Mouse (Mus musculus) heart, postnatal 10 days (tissue): Measurements from ENCODE around the gene Nhlh1. TPM values are rescaled to one million over a fixed set of nuclear protein-coding genes. Genes with fewer than 3 reads are reported as not detected.

Experiments
- DNase-seq, 2 experiments: peaks; one replicate each; pipeline ENCODE4 v3.0.0; 2021
- intact Hi-C: fragments of 180-260 bp; cut with DNase I; formaldehyde crosslinking; loops from one replicate; pipeline ENCODE4 v1.15.1; 2025
- total RNA-seq, 2 experiments: library from RNA; stranded (reverse); gene quantifications; 2 replicates each; pipeline ENCODE4 v1.2.3; 2021

The Nhlh1 gene
- total RNA-seq = not detected

DNA sequence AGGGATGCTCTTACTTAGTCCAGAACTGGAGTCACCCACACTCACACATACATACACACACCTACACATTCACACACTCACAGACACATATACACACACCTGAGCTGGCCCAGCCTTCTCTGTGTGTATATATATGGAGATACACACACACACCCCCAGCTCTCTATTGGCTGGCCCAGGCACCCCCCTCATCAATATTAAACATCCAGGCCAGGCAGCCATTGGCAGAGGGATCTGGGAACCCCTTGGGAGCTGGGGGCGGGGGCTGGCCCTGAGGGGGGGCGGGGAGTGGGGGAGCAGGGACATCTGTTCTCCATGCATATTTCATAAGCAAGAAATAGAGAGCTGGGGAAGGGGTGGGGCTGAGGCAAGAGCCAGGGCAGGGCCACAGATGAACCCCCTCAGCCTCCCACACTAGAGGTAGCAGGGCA lies at the start of gene Nhlh1:
Gene Nhlh1 (minus strand): TSS at position 83 of the 431 bp plus-strand sequence.
- intact Hi-C loops = no loop called here
- DNase-seq = no peak

DNA sequence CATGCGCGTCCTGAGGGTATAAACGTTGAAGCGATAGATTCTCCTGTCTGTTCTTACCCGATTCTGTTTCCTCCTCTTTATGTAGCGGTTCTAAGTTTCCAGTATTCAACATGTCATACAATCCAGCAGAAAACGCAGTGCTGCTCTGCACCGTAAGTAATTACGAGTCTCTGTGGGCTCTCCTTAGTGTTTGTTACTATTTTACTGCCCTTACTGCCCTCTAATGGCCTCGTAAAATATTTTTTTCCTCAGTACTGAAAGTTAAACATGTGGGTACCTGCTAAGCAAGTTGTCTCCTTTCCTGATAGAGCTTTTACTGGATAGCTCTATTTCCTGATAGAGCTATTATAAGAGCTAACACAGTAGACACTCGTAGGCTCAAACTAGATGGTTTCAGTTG lies 47.7 kb upstream of the Nhlh1 start:
- intact Hi-C loops = no loop called here
- no peak for DNase-seq

GRCm38 (mm10) chr1:172103619-172104018 lies 46.2 kb upstream of the Nhlh1 start:
- intact Hi-C loops = no loop called here
- no peak for DNase-seq

GRCm38 (mm10) chr1:172099325-172100033 lies 42.1 kb upstream of the Nhlh1 start:
- DNase-seq = no peak
- intact Hi-C loops = loop anchor here (5.0 to 10.0 kb wide), 2 partner anchors 52 to 285 kb away; no protein-coding TSS in a partner anchor

DNA sequence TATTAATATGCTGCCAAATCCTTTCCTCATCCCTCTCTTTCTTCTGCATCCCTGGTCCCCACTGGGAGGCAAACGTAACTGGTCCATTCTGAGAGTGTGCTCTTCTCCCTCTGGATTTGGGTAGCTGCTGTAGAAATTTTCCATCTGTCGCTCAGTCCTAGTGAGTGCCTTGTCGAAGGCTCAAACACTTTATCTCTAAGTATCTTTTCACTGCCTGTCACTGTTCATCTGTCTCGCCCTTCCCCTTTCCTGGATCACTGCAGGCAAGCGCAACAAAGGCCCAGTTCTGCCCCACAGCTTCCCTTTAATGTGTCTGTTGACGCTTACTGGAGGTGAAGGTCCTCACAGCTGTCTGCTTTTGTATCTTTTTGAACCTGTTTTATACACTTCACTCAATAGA lies 37.8 kb upstream of the Nhlh1 start:
- intact Hi-C loops = loop anchor here (5.0 to 10.0 kb wide), 2 partner anchors 48 to 280 kb away; no protein-coding TSS in a partner anchor
- no peak for DNase-seq

GRCm38 (mm10) chr1:172094295-172094694 lies 36.9 kb upstream of the Nhlh1 start:
- intact Hi-C loops = loop anchor here (10.0 kb wide), 1 partner anchor 279 kb away; no protein-coding TSS in a partner anchor
- DNase-seq = no peak

DNA sequence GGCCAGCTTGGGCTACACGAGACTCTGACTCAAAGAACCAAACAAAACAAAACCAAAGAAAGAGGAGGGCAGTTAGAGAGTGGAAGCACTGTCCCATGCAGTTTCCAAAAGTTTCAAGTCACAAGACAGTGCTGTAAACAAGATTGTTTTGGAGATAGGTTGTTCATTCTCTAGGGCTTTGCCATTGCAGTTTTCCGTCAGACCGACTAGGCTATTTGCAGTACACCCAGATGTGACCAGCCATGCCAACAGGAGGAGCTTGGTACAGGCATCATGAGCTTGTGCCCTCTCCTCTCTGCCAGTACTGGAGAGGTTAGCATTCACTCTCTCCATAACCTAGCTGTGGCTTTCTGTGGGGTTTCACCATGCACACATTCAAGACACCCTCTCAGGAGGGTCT lies 36.1 kb upstream of the Nhlh1 start:
- intact Hi-C loops = loop anchor here (10.0 kb wide), 1 partner anchor 279 kb away; no protein-coding TSS in a partner anchor
- DNase-seq = peak; percentile 31

DNA sequence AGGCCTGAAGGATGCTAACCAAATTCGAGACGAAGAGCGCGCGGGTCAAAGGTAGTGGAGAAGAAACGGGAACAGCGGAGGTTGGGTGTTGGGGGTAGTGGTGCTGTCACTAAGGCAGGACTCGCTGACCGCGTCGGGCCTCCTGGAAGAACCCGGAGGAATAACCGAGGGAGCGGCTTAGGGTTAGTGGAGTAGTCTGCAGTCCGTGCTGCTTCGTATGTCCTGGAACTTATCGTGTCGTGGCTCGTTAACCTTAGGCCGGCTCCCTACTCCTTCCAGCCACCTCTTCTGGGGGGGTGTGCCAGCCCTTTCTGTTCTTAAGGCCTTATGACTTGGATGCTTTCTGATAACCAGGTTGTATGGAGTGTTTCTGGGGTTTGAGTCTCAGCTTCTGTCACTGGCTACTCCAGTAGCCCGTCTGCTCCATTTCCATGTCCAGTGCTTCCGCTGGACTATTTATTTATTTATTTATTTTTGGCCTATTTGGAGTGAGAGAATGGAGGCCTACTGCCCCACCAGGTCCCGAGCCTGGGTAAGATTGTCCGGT lies 25.6 kb upstream of the Nhlh1 start:
- intact Hi-C loops = no loop called here
- no peak for DNase-seq

DNA sequence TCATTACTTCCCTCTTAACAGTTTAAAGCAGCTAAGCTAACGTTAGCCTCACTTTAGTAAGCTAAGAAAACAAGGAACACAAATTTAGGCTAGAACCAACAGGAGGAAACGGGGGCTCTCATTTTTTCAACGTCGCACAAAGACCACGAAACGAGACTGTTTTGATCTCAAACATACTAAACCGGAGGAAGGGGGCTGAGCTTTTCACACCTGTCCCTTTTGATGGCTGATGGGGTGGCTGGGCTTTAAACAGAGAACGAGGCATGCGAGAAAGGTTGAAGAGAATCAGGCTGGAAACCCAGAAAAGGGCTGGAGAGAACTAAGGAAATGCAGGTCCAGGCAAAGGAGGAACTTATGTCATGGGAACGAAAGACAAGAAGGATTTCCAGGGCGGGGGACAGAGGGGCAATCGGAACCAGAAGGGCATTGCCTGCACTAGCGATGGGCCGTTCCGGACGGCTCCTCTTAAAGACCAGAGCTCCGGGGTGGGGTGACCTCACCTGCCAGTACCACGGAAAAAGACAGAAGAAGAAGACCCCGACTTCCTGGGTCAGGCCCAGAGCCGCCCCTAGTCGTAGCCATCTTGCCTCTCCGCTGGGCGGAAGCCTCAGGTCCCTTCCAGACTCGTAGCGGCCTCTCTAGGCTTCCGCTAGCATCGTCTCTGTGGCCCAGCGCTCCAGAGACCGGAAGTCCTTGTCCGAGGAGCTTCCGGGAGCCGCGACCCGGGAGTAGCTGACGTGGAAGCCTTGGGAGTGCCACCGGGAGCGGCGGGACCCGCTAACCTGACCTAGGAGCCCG lies 24.9 kb upstream of the Nhlh1 start, which contains the start of the genes Copa and Ncstn:
Gene Copa (plus strand): TSS at position 429 of the 798 bp plus-strand sequence.
Gene Ncstn (minus strand): TSS at position 695 of the 798 bp plus-strand sequence.
- intact Hi-C loops = no loop called here
- peak; percentile 96 for DNase-seq

- DNase-seq = no peak
- intact Hi-C loops = no loop called here
Measured at GRCm38 (mm10) chr1:172077981-172078380, 20.6 kb upstream of the Nhlh1 start.

- no peak for DNase-seq
- intact Hi-C loops = no loop called here
Measured at GRCm38 (mm10) chr1:172072604-172073003, 15.2 kb upstream of the Nhlh1 start.

DNA sequence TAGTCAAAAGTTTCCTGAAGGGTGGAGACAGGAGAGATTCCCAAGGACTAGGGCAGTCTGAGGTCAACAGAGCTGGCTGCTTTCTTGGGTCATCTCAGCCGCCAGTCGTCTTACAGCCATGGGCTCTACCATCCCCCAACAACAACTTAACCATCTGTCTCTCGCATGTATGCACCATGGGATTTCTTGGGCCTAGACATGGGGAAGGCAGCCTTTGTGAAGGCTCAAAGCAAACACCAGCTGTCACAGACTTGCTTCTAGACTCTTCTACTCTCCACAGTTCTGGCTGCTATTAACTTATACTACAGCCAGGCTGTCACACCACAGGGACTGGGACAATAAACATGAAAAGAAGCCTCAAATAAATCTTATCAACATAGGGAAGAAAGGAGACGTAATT lies 14.2 kb upstream of the Nhlh1 start:
- intact Hi-C loops = no loop called here
- no peak for DNase-seq

DNA sequence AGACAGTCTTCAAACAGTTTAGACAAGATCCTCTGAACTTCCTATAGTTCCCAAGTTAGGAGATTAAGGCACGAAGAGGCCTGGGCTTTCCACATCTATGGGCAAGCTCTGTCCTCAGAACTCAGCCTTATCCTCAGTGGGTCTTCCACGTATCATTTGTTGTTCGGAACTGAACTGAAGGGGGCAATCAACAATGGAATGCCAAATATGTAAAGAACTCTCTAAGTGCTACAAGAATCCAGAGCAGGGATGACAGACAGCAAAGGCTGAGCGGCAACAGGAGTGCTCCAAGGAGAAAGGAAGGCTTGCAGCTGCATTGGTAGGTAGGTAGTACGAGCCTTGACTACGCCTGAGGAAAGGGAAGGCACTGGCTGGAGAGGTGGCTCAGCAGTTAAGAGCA lies 12.9 kb upstream of the Nhlh1 start:
- no peak for DNase-seq
- intact Hi-C loops = no loop called here

- no peak for DNase-seq
- intact Hi-C loops = no loop called here
Measured at GRCm38 (mm10) chr1:172064613-172065141, 7.3 kb upstream of the Nhlh1 start.

DNA sequence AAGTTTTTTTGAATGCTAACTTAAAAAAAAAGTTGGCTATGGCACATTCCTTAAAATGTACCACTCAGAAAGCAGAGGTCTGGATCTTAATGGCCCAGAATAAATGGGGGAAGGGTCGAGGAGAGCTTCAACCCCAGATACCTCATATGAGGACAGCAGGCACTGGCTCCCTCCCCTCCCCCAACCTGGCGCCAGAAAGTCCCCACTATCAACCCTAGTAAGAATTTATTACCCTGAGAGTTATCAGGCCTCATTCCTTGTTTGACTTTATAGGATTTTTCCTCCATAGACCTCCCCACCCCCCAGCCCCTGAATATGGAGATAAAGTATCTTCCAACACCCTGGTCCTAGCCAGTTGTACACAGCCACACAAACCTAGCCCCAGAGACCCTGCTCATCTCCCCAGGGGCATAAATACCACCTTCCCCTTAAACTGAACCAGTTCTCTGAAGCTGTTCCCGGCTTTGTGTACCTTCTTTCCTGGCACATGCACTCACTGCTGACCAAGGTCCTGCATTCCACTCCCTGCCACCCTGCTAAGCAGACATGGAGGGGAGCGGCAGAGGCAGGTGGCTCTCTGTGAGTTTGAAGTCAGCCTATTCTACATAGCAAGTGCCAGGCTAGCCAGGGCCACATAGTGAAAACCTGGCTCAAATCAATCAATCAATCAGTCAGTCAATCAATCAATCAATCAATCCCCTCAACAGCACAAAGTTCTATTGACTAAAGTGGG lies 6.1 kb upstream of the Nhlh1 start:
- intact Hi-C loops = no loop called here
- DNase-seq = no peak

GRCm38 (mm10) chr1:172062101-172062500 lies 4.7 kb upstream of the Nhlh1 start:
- intact Hi-C loops = no loop called here
- DNase-seq = no peak

DNA sequence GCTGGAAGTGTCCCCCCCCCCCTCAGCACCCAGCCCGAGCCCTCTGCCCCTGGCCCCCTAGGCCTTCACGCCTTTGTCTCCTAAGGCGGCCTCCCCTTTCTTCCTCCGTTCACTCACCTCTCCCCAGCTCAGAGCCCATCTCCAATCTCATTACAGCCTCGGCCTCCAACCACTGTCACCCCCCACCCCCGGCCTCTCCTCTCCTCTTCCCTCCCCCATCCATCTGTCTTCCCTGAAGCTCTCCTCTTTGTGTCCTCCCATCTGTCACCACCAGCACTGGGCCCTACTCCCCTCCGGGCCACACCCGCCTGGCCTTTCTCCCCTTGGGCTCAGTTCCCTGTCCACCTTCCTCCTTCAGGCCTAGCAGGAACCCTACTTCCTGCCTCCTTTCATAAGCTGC lies 3.8 kb upstream of the Nhlh1 start:
- intact Hi-C loops = no loop called here
- DNase-seq = no peak

- intact Hi-C loops = no loop called here
- DNase-seq = no peak
Measured at GRCm38 (mm10) chr1:172060659-172061058, 3.3 kb upstream of the Nhlh1 start.

DNA sequence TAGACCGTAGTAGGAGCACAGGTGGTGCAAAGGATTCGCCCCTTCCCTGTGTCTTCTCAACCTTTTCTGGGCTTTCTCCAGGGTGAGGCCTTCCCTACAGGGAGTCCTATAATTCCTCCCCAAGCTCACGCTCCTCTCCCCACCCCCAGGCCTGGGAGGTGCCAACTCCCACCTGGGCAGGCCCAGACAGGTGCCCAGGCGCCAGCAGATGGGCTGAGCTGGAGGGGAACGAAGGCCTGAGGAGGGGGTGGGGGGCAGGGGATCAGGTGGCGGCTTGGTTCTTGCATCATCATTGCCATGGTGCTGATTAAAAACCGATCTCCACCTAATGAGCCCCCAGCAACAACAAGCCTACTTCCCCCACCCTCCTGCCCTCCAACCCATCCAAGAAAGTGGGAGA lies 1.5 kb upstream of the Nhlh1 start:
- intact Hi-C loops = no loop called here

DNA sequence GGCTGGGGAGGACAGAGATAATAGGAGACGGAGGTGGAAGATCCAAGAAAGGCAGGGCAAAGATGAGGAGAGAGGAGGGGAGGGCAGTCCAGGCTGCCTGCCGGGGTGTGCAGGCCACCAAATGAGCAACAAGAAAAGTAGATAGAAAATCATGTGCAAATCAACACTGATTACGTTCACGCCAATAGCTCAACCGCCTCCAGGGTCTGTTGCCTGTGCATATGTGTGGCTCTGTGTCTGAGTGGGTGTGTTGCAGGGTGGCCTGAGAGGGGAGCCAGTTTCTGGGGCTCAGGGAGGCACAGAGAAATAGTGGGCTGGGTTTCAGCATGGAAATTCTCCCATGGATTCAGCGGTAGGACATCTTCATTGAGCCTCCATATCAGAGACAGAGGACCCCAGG lies 948 bp upstream of the Nhlh1 start:
- intact Hi-C loops = no loop called here
- DNase-seq = no peak

More for the DNA sequence above, 1.5 kb upstream of the Nhlh1 start:
- no peak for DNase-seq
